Mouse (Mus musculus) lung, embryonic 15.5 days (tissue): Measurements from ENCODE around the gene Bub1b. TPM values are rescaled to one million over a fixed set of nuclear protein-coding genes. Genes with fewer than 3 reads are reported as not detected.

ENCODE experiments used
- ATAC-seq: fragments of 200-750 bp; cut with Nextera tagmentation; 2 replicates; pipeline ENCODE4 v1.8.0; 2017; ENCODE audit warnings: moderate number of reproducible peaks, borderline replicate concordance; ENCODE audit not compliant: low FRiP score, low TSS enrichment; ENCODE audit errors: extremely low read depth
- H3K27ac ChIP-seq: fragments of 300-500 bp; sonication (generic); 2 replicates; pipeline ENCODE4 v1.5.1; 2015; ENCODE audit warnings: moderate library complexity, mild to moderate bottlenecking, inconsistent platforms
- H3K27me3 ChIP-seq: fragments of 300-500 bp; sonication (generic); 2 replicates; pipeline ENCODE4 v1.6.1; 2015; ENCODE audit warnings: inconsistent platforms
- H3K36me3 ChIP-seq: fragments of 300-500 bp; sonication (generic); 2 replicates; pipeline ENCODE4 v1.6.1; 2015; ENCODE audit warnings: inconsistent platforms
- H3K4me1 ChIP-seq: fragments of 300-500 bp; sonication (generic); 2 replicates; pipeline ENCODE4 v1.6.1; 2015; ENCODE audit warnings: inconsistent platforms
- H3K4me2 ChIP-seq: fragments of 300-500 bp; sonication (generic); 2 replicates; pipeline ENCODE4 v1.6.1; 2015; ENCODE audit warnings: inconsistent platforms, mild to moderate bottlenecking, moderate library complexity
- H3K4me3 ChIP-seq: fragments of 300-500 bp; sonication (generic); 2 replicates; pipeline ENCODE4 v1.5.1; 2015; ENCODE audit warnings: mild to moderate bottlenecking, inconsistent platforms
- H3K9ac ChIP-seq: fragments of 300-500 bp; sonication (generic); 2 replicates; pipeline ENCODE4 v1.6.1; 2015; ENCODE audit warnings: inconsistent platforms
- H3K9me3 ChIP-seq: fragments of 300-500 bp; sonication (generic); 2 replicates; pipeline ENCODE4 v1.6.1; 2016; ENCODE audit warnings: inconsistent platforms
- WGBS: fragments of 180-500 bp; shearing (Covaris S2); methylation state at CpG from one replicate; pipeline ENCODE4 v1.1.7; 2015; 5-methylcytosine and 5-hydroxymethylcytosine counted together
- polyA plus RNA-seq: library from polyadenylated mRNA; unstranded; fragments of >200 nt; fragmentation: Nextera tagmentation; extraction: Ambion mirVana; gene quantifications from 2 replicates; pipeline ENCODE4 v1.2.1, GENCODE M21; 2015

Gene Bub1b
- polyA plus RNA-seq, 1 experiment from 2014 or later: 115 TPM

- Histone ChIP-seq H3K27ac (no peak overlapping the region), H3K27me3 (peaks cover 47% of the 10 kb centered on the region), H3K4me2 (no peak overlapping the region), H3K4me1 (peaks cover 1% of the 10 kb centered on the region), H3K9ac (no peak overlapping the region), H3K36me3 (no peaks in the 10 kb centered on the region), H3K4me3 (no peak overlapping the region), H3K9me3 (no peaks in the 10 kb centered on the region)
- WGBS: 59% methylated on average over 1 of the region's 1 CpGs
- ATAC-seq: no peak
Measured at GRCm38 (mm10) chr2:118671728-118672127, 73.7 kb downstream of the Bub1b start.

GRCm38 (mm10) chr2:118673686-118674465 lies 75.9 kb downstream of the Bub1b start:
- no peaks in the 10 kb centered on the region for H3K9me3 ChIP-seq
- no peaks in the 10 kb centered on the region for H3K36me3 ChIP-seq
- no peak overlapping the region for H3K4me3 ChIP-seq
- peaks cover 14% of the 10 kb centered on the region for H3K4me1 ChIP-seq
- 27% methylated on average over 15 of the region's 15 CpGs for WGBS
- H3K27ac ChIP-seq: no peak overlapping the region
- no peak overlapping the region for H3K4me2 ChIP-seq
- H3K9ac ChIP-seq: no peak overlapping the region
- peaks cover 68% of the 10 kb centered on the region for H3K27me3 ChIP-seq
- no peak for ATAC-seq

GRCm38 (mm10) chr2:118674500-118674899 lies 76.5 kb downstream of the Bub1b start:
- ATAC-seq: no peak
- WGBS: 16% methylated on average over 7 of the region's 7 CpGs
- Histone ChIP-seq H3K4me1 (peaks cover 14% of the 10 kb centered on the region), H3K4me2 (no peak overlapping the region), H3K36me3 (no peaks in the 10 kb centered on the region), H3K9ac (no peak overlapping the region), H3K27ac (no peak overlapping the region), H3K4me3 (no peak overlapping the region), H3K27me3 (peaks cover 75% of the 10 kb centered on the region), H3K9me3 (no peaks in the 10 kb centered on the region)

GRCm38 (mm10) chr2:118676839-118677741 lies 79.1 kb downstream of the Bub1b start:
- peak overlapping the region; percentile 30 for H3K9ac ChIP-seq
- no peaks in the 10 kb centered on the region for H3K9me3 ChIP-seq
- H3K27ac ChIP-seq: no peak overlapping the region
- peak overlapping the region; percentile 91 for H3K4me2 ChIP-seq
- peak overlapping the region; percentile 47 for H3K4me3 ChIP-seq
- under 1% methylated on average over 89 of the region's 89 CpGs for WGBS
- H3K36me3 ChIP-seq: no peaks in the 10 kb centered on the region
- H3K27me3 ChIP-seq: peaks cover 75% of the 10 kb centered on the region
- peak; percentile 52 for ATAC-seq
- H3K4me1 ChIP-seq: peaks cover 14% of the 10 kb centered on the region

- Histone ChIP-seq H3K27ac (no peak overlapping the region), H3K9ac (peak overlapping the region; percentile 30), H3K4me2 (peak overlapping the region; percentile 91), H3K27me3 (peaks cover 68% of the 10 kb centered on the region), H3K36me3 (no peaks in the 10 kb centered on the region), H3K4me1 (peaks cover 20% of the 10 kb centered on the region), H3K9me3 (no peaks in the 10 kb centered on the region), H3K4me3 (peak overlapping the region; percentile 47)
- 9% methylated on average over 4 of the region's 4 CpGs for WGBS
- ATAC-seq: no peak
Measured at GRCm38 (mm10) chr2:118677817-118678216, 79.8 kb downstream of the Bub1b start.

- Histone ChIP-seq H3K4me1 (peaks cover 22% of the 10 kb centered on the region), H3K9me3 (no peaks in the 10 kb centered on the region), H3K4me2 (no peak overlapping the region), H3K4me3 (no peak overlapping the region), H3K9ac (no peak overlapping the region), H3K27me3 (peaks cover 51% of the 10 kb centered on the region), H3K27ac (no peak overlapping the region), H3K36me3 (no peaks in the 10 kb centered on the region)
- ATAC-seq: no peak
- 48% methylated on average over 3 of the region's 3 CpGs for WGBS
Measured at GRCm38 (mm10) chr2:118679577-118679976, 81.6 kb downstream of the Bub1b start.

GRCm38 (mm10) chr2:118680926-118681325 lies 82.9 kb downstream of the Bub1b start:
- Histone ChIP-seq H3K27me3 (peaks cover 38% of the 10 kb centered on the region), H3K9me3 (no peaks in the 10 kb centered on the region), H3K4me1 (peaks cover 22% of the 10 kb centered on the region), H3K4me3 (no peak overlapping the region), H3K27ac (no peak overlapping the region), H3K4me2 (no peak overlapping the region), H3K36me3 (no peaks in the 10 kb centered on the region), H3K9ac (no peak overlapping the region)
- WGBS: 75% methylated on average over 6 of the region's 6 CpGs
- no peak for ATAC-seq

- 39% methylated on average over 8 of the region's 8 CpGs for WGBS
- ATAC-seq: peak; percentile 62
- H3K4me3 ChIP-seq: no peak overlapping the region
- no peak overlapping the region for H3K27ac ChIP-seq
- H3K9ac ChIP-seq: no peak overlapping the region
- H3K4me2 ChIP-seq: no peak overlapping the region
- H3K36me3 ChIP-seq: no peaks in the 10 kb centered on the region
- no peaks in the 10 kb centered on the region for H3K9me3 ChIP-seq
- H3K27me3 ChIP-seq: peaks cover 20% of the 10 kb centered on the region
- H3K4me1 ChIP-seq: peaks cover 14% of the 10 kb centered on the region
Measured at GRCm38 (mm10) chr2:118682544-118683260, 84.7 kb downstream of the Bub1b start.

GRCm38 (mm10) chr2:118685088-118685487 lies 87.1 kb downstream of the Bub1b start:
- H3K27ac ChIP-seq: no peak overlapping the region
- no peak for ATAC-seq
- no peaks in the 10 kb centered on the region for H3K27me3 ChIP-seq
- no peak overlapping the region for H3K4me3 ChIP-seq
- H3K4me1 ChIP-seq: peaks cover 11% of the 10 kb centered on the region
- H3K9me3 ChIP-seq: no peaks in the 10 kb centered on the region
- no peak overlapping the region for H3K9ac ChIP-seq
- WGBS: 83% methylated on average over 4 of the region's 4 CpGs
- no peaks in the 10 kb centered on the region for H3K36me3 ChIP-seq
- H3K4me2 ChIP-seq: no peak overlapping the region

GRCm38 (mm10) chr2:118686693-118687092 lies 88.7 kb downstream of the Bub1b start:
- Histone ChIP-seq H3K27ac (no peak overlapping the region), H3K36me3 (no peaks in the 10 kb centered on the region), H3K27me3 (no peaks in the 10 kb centered on the region), H3K9me3 (no peaks in the 10 kb centered on the region), H3K4me3 (no peak overlapping the region), H3K9ac (no peak overlapping the region), H3K4me1 (peaks cover 11% of the 10 kb centered on the region), H3K4me2 (no peak overlapping the region)
- 45% methylated on average over 8 of the region's 8 CpGs for WGBS
- no peak for ATAC-seq

- H3K4me2 ChIP-seq: no peak overlapping the region
- no peaks in the 10 kb centered on the region for H3K36me3 ChIP-seq
- no peak for ATAC-seq
- 87% methylated on average over 3 of the region's 3 CpGs for WGBS
- H3K9me3 ChIP-seq: no peaks in the 10 kb centered on the region
- no peak overlapping the region for H3K9ac ChIP-seq
- 0 out of 2 replicates have a peak, but pooled peaks cover 6% of the 10 kb centered on the region for H3K4me1 ChIP-seq
- no peaks in the 10 kb centered on the region for H3K27me3 ChIP-seq
- no peak overlapping the region for H3K4me3 ChIP-seq
- no peak overlapping the region for H3K27ac ChIP-seq
Measured at GRCm38 (mm10) chr2:118687791-118688190, 89.8 kb downstream of the Bub1b start.
